Mouse (Mus musculus) intestine, postnatal 0 days (tissue): Measurements from ENCODE around the gene Artn. TPM values are rescaled to one million over a fixed set of nuclear protein-coding genes. Genes with fewer than 3 reads are reported as not detected.

Source experiments
- ATAC-seq: fragments of 200-750 bp; cut with Nextera tagmentation; 2 replicates; pipeline ENCODE4 v1.8.0; 2017; ENCODE audit warnings: mild to moderate bottlenecking, moderate TSS enrichment, moderate library complexity
- H3K27ac ChIP-seq: fragments of 300-500 bp; sonication (generic); 2 replicates; pipeline ENCODE4 v1.5.1; 2014; ENCODE audit warnings: mild to moderate bottlenecking, low read depth, low read length, moderate library complexity
- H3K27me3 ChIP-seq: fragments of 300-500 bp; sonication (generic); replicated peaks from 2 replicates; pipeline ENCODE4 v1.6.1; 2014; ENCODE audit warnings: low read length, mixed read lengths; ENCODE audit not compliant: control insufficient read depth, insufficient read depth
- H3K36me3 ChIP-seq: fragments of 300-500 bp; sonication (generic); 2 replicates; pipeline ENCODE4 v1.6.1; 2014; ENCODE audit warnings: mild to moderate bottlenecking, moderate library complexity; ENCODE audit not compliant: control insufficient read depth, insufficient read depth
- H3K4me1 ChIP-seq: fragments of 300-500 bp; sonication (generic); replicated peaks from 2 replicates; pipeline ENCODE4 v1.6.1; 2014; ENCODE audit warnings: antibody characterized with exemption, low read length, mixed read lengths; ENCODE audit not compliant: control insufficient read depth, insufficient read depth
- H3K4me2 ChIP-seq: fragments of 300-500 bp; sonication (generic); replicated peaks from 2 replicates; pipeline ENCODE4 v1.6.1; 2014; ENCODE audit warnings: low read depth, mild to moderate bottlenecking, moderate library complexity
- H3K4me3 ChIP-seq: fragments of 300-500 bp; sonication (generic); 2 replicates; pipeline ENCODE4 v1.5.1; 2014; ENCODE audit warnings: low read depth, low read length
- H3K9ac ChIP-seq: fragments of 300-500 bp; sonication (generic); 2 replicates; pipeline ENCODE4 v1.6.1; 2014; ENCODE audit warnings: mild to moderate bottlenecking, low read depth, low read length
- H3K9me3 ChIP-seq: fragments of 300-500 bp; sonication (generic); 2 replicates; pipeline ENCODE4 v1.6.1; 2016; ENCODE audit warnings: mixed run types; ENCODE audit not compliant: control insufficient read depth
- CTCF ChIP-seq: sonication (generic); IDR thresholded peaks from 2 replicates; pipeline ENCODE4 v1.5.1; 2016; ENCODE audit warnings: low read depth, mild to moderate bottlenecking, control low read depth, antibody characterized with exemption, moderate library complexity
- WGBS: fragments of 180-500 bp; shearing (Covaris S2); extraction: QIAGEN DNeasy Blood & Tissue Kit; methylation state at CpG from one replicate; pipeline ENCODE4 v1.1.7; 2014; 5-methylcytosine and 5-hydroxymethylcytosine counted together
- polyA plus RNA-seq: library from polyadenylated mRNA; unstranded; fragments of >200 nt; fragmentation: Nextera tagmentation; extraction: Ambion mirVana; gene quantifications from 2 replicates; pipeline ENCODE4 v1.2.1, GENCODE M21; 2015

Gene Artn
- polyA plus RNA-seq, 1 experiment from 2014 or later: 1.3 TPM

- Histone ChIP-seq H3K4me3 (no peak overlapping the region), H3K9ac (no peak overlapping the region), H3K27ac (no peak overlapping the region), H3K4me1 (no peaks in the 10 kb centered on the region), H3K9me3 (no peaks in the 10 kb centered on the region), H3K36me3 (peaks cover 11% of the 10 kb centered on the region; the same call in 1 of the 2 replicates), H3K27me3 (no peaks in the 10 kb centered on the region), H3K4me2 (no peak overlapping the region)
- no peak for TF ChIP-seq CTCF
- no peak for ATAC-seq
- 66% methylated on average over 5 of the region's 5 CpGs for WGBS
These were observed 45.2 kb upstream of the Artn start for GRCm38 (mm10) chr4:117974719-117975118.

- Histone ChIP-seq H3K4me1 (no peaks in the 10 kb centered on the region), H3K4me3 (no peak overlapping the region), H3K36me3 (peaks cover 11% of the 10 kb centered on the region; the same call in 1 of the 2 replicates), H3K27ac (no peak overlapping the region), H3K27me3 (no peaks in the 10 kb centered on the region), H3K4me2 (no peak overlapping the region), H3K9me3 (no peaks in the 10 kb centered on the region), H3K9ac (no peak overlapping the region)
- no peak for ATAC-seq
- WGBS: 56% methylated on average over 10 of the region's 10 CpGs
- no peak for TF ChIP-seq CTCF
These were observed 43.4 kb upstream of the Artn start for GRCm38 (mm10) chr4:117972999-117973398.

- no peak for ATAC-seq
- no peak overlapping the region for H3K9ac ChIP-seq
- no peak for TF ChIP-seq CTCF
- H3K27ac ChIP-seq: no peak overlapping the region
- H3K4me1 ChIP-seq: no peaks in the 10 kb centered on the region
- WGBS: 64% methylated on average over 14 of the region's 14 CpGs
- no peak overlapping the region for H3K4me3 ChIP-seq
- H3K4me2 ChIP-seq: no peak overlapping the region
- no peaks in the 10 kb centered on the region for H3K9me3 ChIP-seq
- no peaks in the 10 kb centered on the region for H3K27me3 ChIP-seq
- H3K36me3 ChIP-seq: peaks cover 34% of the 10 kb centered on the region
These were observed 34.9 kb upstream of the Artn start for GRCm38 (mm10) chr4:117964346-117965025.

GRCm38 (mm10) chr4:117957492-117957891, 27.9 kb upstream of the Artn start:
- Histone ChIP-seq H3K4me2 (no peak overlapping the region), H3K9me3 (no peaks in the 10 kb centered on the region), H3K27me3 (no peaks in the 10 kb centered on the region), H3K4me3 (no peak overlapping the region), H3K4me1 (no peaks in the 10 kb centered on the region), H3K36me3 (peaks cover 80% of the 10 kb centered on the region), H3K27ac (no peak overlapping the region), H3K9ac (no peak overlapping the region)
- ATAC-seq: no peak
- no peak for TF ChIP-seq CTCF
- 68% methylated on average over 4 of the region's 4 CpGs for WGBS

- 79% methylated on average over 7 of the region's 7 CpGs for WGBS
- no peak for ATAC-seq
- H3K27ac ChIP-seq: no peak overlapping the region
These were observed 17.9 kb upstream of the Artn start for GRCm38 (mm10) chr4:117947493-117947892.

GRCm38 (mm10) chr4:117946639-117947305, 17.2 kb upstream of the Artn start:
- H3K27ac ChIP-seq: no peak overlapping the region
- ATAC-seq: no peak
- no peak for TF ChIP-seq CTCF
- H3K36me3 ChIP-seq: peaks cover 26% of the 10 kb centered on the region
- no peaks in the 10 kb centered on the region for H3K9me3 ChIP-seq
- no peak overlapping the region for H3K4me3 ChIP-seq
- H3K9ac ChIP-seq: no peak overlapping the region
- H3K4me1 ChIP-seq: no peaks in the 10 kb centered on the region
- no peaks in the 10 kb centered on the region for H3K27me3 ChIP-seq
- H3K4me2 ChIP-seq: no peak overlapping the region
- 79% methylated on average over 11 of the region's 11 CpGs for WGBS

More at GRCm38 (mm10) chr4:117947493-117947892, 17.9 kb upstream of the Artn start:
- TF ChIP-seq CTCF: no peak
- H3K27me3 ChIP-seq: no peaks in the 10 kb centered on the region
- no peak overlapping the region for H3K9ac ChIP-seq
- no peaks in the 10 kb centered on the region for H3K9me3 ChIP-seq
- no peak overlapping the region for H3K4me3 ChIP-seq
- H3K4me1 ChIP-seq: no peaks in the 10 kb centered on the region
- no peak overlapping the region for H3K4me2 ChIP-seq
- peaks cover 30% of the 10 kb centered on the region for H3K36me3 ChIP-seq
